Mouse (Mus musculus): ENCODE results near the gene Crtap. TPM values are rescaled to one million over a fixed set of nuclear protein-coding genes. Genes with fewer than 3 reads are reported as not detected.
A peak's percentile ranks its signal among the peaks of the same experiment; 100 is the strongest.
"Not testable (repeated sequence)": the region's sequence is repeated elsewhere in the genome, so short reads cannot be mapped to it uniquely, and the experiment has no call there.

Crtap gene
- total RNA-seq, 2 experiments from 2014 or later, result 32.3 to 32.5 TPM

DNA sequence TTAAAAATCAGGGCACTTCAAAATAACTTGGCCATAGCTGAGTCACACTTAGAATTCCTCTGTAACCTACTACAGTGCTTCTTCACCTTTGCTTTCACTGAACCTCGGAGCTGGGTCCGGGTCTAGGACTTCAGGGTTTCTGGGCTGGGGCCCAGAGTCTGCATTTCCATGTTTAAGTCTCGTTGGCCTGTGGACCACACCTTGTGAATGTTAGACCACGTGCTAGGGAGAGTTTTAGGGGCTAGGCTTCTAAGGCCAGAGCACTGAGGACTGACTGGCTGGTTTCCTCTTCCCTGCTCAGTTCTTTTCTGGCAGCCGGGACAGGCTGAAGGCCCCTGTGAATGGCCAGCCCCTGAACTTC is 10.1 kb upstream of the Crtap start:
- intact Hi-C loops (cut with DNase I), result no loop called here
- DNase-seq, result no peak

DNA sequence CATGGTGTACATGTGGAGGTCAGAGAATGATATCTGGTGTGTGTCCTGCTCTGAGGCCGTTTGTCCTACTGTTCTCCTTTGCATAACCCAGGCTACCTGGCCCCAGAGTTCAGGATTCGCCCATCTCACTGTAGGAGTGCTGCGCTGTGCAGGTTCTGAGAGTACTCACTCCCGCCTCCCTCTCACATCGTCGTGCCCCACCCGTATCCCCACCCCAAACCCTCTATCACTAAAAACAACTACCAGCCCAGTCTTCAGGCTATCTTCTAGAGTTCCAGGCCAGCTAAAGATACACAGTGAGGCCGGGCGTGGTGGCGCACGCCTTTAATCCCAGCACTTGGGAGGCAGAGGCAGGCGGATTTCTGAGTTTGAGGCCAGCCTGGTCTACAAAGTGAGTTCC is 9.2 kb upstream of the Crtap start:
- no peak for DNase-seq
- intact Hi-C loops (cut with DNase I), result loop anchor here (10.0 kb wide), 1 partner anchor 335 kb away; the partner anchor contains the start of gene Cmtm6

DNA sequence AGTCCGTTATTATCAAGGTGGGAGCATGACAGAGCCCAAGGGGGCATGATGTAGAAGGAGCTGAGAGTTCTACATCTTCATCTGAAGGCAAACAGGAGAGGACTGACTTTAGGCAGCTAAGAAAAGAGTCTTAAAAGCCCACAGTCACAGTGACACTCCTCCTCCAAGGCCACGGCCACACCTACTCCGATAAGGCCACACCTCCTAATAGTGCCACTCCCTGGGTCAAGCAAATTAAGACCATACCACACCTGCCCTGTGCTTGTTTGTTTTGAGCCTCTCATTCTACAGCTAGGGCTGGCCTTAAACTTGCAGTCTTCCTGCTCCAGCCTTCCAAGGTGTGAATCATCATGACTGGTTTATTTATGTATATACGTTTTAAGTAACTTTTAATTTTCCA is 4.8 kb upstream of the Crtap start:
- no peak for DNase-seq
- intact Hi-C loops (cut with DNase I), result loop anchor here (10.0 kb wide), 1 partner anchor 340 kb away; the partner anchor contains the start of gene Cmtm6

DNA sequence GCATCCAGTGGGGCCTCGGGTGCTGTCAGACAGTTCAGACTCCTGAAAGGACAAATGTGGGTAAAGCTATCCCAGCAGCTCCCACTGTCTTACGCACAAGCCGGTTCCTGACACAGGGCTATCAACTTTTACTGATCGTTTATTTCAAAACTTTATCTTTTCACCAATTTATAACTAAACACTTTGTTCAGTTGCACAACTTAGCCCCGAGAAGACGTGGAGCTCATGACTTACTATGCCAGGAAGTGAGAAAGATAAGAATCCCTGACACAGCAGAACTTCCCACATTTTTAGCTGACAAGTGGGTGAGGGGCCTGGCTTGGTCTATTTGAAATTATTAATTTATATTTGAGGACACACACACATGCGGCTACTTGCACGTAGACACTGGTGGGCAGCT is 4.2 kb upstream of the Crtap start:
- no peak for DNase-seq

DNA sequence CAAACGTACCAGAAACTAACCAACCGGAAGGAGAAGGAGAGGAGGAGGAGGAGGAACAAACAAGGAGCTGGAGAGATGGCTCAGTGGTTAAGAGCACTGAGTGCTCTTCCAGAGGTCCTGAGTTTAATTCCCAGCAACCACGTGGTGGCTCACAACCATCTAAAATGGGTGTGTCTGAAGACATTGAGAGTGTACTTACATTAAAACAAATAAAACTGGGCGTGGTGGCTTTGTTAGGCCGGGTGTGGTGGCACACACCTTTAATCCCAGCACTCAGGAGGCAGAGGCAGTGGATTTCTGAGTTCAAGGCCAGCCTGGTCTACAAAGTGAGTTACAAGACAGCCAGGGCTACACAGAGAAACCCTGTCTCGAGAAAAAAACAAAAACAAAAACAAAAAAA is 3.7 kb upstream of the Crtap start:
- intact Hi-C loops (cut with DNase I), result loop anchor here (10.0 kb wide), 1 partner anchor 341 kb away; the partner anchor contains the start of gene Cmtm6
- DNase-seq, result not testable (repeated sequence)

More for the DNA sequence above, 4.2 kb upstream of the Crtap start:
- intact Hi-C loops (cut with DNase I), result loop anchor here (10.0 kb wide), 1 partner anchor 340 kb away; the partner anchor contains the start of gene Cmtm6

DNA sequence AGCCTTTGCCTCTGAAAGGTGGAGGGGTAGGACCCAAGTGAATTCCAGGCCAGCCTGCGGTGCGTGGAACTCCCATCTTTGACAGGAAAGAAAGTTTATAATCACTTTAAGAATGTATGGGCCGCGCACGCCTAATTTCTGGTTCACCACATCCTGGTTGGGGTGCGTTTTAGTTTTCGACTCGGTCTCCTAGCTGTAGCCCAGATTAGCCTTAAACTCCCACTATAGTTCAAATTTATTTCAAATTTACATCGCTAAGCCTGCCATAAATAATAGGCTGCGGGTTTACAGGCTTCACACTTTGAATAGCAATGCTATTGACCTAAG is 237 bp upstream of the Crtap start:
- DNase-seq, result no peak
- intact Hi-C loops (cut with DNase I), result loop anchor here (10.0 kb wide), 1 partner anchor 344 kb away; the partner anchor contains the start of gene Cmtm6

DNA sequence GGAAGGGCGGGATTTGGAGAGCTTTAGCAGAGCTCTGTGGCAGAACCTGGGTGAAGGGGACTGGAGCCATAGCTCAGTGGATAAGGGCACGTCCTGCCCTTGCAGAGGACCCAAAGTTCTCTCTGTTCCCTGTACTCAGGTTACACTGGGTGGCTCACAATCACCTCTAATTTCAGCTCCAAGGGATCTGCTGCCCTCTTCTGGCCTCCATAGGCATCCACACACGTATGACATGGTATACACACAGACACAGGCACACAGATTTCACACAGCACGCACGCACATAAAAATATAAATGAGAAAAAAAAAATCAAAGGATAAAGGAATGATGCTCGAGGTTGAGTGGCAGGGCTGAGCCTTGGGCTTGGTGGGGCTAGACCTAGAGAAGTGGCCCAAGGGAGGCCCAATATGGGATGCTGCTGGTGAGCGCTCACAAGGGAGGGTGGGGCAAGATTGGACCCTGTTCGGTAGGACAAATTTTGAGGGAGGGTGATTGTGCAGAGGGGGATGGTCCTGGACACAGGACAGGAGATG is 1.0 kb downstream of the Crtap start:
- peak in 1 of 2 experiments; percentile 9 for DNase-seq
- intact Hi-C loops (cut with DNase I), result no loop called here

DNA sequence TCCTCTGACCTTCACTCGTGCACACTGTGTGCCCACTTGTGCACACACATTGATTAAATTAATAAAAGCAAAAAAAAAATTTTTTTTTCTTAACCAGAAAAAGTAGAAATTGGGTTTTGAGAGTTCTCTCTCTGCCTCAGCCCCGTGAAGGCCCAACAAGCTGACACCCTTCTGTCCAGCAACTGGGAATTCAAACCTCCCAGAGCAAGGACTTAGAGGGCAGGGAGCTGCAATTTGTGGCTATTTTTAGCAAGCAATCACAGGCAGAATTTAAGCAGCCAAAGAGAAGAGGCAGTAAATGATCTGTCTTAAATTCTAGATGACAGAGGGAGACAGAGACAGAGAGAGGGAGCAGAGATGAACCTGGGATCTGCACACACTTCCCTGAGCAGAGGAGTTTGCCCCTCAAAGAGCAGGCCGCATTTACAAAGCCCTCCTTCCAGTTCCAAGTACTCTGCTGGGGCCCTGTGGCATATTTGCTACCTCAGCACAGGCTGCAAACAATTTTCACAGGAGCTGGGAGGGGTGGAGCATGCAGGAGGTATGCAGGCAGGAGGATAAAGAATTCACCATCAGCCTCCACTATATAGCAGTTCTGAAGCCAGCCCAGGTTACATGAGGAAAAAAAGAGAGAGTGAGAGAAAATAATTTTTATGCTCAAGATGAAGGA is 1.6 kb downstream of the Crtap start:
- DNase-seq, result no peak
- intact Hi-C loops (cut with DNase I), result no loop called here

DNA sequence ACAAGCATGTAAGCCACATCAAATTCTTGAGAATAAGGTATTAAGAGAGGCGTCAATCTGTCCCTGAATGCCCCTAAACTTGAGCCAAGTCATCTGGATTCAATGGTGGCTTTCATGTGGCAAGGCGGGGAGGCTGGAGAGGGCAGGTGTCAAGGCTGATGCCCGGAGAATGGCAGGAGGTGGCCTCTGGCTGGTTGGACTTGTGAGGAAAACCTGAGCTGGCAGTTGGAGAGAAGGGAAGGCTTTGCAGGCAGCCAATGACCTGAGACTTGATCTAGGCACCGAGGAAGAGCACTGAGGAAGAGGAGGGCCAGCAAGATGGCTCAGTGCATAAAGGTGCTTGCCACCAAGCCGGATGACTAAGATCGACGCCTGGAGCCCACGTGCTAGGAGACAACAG is 2.2 kb downstream of the Crtap start:
- intact Hi-C loops (cut with DNase I), result no loop called here
- DNase-seq, result no peak

DNA sequence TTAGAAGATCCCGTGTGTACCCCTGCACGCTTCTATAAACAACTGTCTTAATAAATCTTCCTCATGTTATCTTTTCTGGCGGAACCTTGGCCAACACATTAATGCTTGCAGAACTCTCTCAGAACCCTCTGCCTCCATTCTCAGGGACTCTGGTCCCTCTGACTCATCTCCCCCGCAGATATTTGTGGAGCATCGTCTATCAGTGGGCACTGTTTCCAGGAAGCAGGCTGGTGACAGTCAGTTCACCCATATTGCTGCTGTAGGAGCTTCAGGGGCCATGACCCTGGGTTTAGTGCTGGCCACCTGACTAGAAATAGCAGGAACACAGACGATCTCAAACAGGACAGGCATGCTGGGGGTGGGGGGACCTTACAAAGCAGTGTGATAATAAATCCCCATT is 3.4 kb downstream of the Crtap start:
- DNase-seq, result no peak
- intact Hi-C loops (cut with DNase I), result no loop called here

DNA sequence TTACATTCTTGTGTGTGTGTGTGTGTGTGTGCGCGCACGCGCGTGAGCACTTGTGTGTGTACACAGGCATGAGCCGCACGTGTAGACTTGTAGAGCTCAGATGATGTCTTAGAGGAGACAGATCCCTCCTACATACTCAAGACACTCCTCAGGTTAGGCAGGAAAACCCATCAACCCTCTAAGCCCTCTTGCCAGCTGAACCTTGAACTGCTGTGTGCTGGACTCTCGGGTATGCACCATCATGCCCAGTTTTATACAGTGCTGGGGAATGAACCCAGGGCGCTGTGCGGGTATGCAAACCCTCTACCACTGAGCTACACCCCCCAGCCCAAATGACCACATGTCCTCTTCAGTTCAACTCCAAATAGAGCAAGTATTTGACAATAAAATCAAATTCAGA is 5.3 kb downstream of the Crtap start:
- DNase-seq, result no peak
- intact Hi-C loops (cut with DNase I), result no loop called here

DNA sequence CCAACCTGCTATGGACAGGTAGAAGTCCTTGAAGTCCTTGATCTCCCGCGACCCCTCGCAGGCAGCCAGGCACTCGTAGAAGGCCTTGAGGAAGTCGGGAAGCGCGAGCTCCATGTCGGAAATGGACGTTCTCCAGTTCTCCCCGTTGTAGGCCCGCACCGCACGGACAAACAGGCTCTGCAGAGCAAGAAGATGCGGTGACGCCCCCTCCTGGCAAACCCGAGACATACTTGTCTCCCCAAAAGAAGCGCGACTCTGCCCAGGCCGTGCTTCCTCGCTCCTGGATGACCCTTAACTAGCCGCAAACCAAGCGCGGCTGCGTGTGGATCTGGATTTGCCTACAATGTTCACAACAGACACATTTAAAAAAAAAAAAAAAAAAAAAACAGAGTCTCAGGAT is 5.8 kb downstream of the Crtap start:
- intact Hi-C loops (cut with DNase I), result no loop called here
- DNase-seq, result no peak

DNA sequence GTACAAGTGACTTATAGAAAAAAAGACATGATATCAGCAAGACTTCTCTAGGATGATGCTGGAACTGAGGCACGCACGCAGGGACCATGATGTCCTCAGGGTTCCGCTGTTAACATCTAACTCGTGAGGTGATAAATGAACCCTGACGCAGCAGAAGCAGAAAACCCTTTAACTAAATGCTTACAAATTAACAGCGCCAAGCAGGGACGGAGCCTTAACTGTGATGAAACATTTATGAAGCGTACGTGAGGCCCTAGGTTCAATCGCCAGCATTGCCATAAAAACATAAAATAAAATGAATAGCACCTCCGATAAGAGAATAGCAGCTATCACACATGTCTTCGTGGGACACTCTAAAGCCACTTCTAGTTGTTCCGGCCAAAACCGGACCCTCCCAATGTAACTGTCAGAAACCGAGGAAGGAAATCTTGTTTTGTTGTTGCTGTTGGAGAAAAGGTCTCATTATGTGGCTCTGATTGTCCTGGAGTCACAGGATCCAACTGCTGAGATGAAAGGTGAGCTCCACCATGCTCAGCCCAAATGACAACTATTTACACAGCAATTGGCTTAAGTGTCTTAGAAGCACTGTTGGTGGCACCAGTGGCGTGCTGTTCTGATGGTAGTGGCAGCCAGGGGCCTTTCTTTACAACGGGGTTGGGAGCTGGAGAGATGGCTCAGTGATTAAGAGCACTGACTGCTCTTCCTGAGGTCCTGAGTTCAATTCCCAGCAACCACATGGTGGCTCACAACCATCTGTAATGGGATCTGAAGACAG is 7.4 kb downstream of the Crtap start:
- no peak for DNase-seq
- intact Hi-C loops (cut with DNase I), result no loop called here

DNA sequence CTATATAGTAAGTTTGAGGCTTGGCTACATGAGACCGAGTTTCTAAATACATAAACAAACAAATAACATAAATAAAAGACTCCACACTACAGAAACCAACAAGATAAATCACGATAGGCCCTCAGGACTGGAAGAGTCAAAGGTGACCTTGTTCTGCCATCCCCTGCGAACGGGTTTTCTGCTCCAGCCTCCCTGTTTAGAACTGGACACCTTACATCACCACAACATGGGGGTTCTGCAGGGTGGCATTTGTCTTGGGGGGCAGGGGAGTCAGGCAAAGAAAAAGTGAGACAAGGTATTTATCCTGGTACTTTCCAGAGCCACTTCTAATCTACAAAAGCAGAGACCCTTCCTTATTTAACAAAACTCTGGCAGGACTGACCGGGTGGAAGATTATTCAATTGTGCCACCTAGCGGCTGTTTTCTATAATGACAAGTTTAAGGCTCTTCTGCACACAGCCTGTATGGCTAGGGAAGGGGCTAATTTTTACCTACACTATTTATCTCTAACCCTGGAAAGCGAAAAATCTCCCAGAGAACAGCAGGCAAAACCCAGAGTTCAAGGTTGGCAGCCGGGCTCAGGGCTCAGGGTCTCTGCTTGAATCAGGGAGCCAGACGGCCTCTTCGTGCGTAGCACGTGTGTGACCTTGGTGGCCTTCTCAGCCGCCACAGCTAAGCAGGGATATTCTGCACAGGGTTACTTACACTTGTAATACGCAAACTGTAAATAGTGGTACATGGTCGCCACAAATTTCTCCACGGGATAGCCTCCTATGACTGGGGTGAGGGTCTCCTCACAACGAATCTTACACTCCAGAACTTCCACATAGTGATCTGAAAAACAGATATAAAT is 9.4 kb downstream of the Crtap start:
- intact Hi-C loops (cut with DNase I), result loop anchor here (2.0 kb wide), 1 partner anchor 62 kb away; no protein-coding TSS in a partner anchor
- peak; percentile 24 to 53 for DNase-seq

DNA sequence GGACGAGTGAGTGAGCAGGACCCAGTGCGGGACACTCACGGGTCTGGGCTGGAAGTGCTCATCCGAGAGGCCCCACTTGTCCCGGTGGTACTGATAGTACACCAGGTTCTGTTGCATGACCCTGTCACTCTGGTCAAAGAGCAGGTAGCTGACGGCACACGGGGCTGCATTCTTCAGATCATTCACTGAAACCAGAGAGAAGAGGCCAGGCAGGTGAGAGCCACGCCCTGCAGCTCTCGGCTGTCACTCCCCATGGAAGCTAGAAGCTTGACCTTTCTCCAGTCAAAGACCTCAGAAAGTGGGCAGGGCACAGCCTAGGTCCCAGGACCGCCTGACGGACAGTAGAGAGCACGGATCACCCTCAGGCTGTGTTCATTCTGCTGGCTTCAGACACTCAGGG is 10.6 kb downstream of the Crtap start:
- intact Hi-C loops (cut with DNase I), result loop anchor here (2.0 kb wide), 1 partner anchor 61 kb away; no protein-coding TSS in a partner anchor

DNA sequence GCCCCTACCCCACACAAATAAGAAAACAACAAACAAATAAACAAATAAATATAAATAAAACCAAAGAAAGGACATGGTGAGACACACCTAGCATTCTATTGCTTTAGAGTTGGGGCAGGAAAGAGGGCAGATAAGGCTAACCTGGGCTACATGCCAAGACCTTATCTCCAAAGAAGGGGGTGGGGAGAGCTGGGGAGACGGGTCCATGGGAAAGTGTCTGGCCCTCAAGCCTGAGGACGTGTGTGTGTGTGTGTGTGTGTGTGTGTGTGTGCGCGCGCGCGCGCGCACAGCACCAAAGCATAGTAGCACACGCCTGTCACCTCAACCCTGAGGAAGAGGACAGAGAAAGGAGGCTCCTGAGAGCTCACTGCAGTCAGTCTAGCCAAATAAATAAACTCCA is 13.3 kb downstream of the Crtap start:
- no peak for DNase-seq
- intact Hi-C loops (cut with DNase I), result no loop called here

More for the DNA sequence above, 10.6 kb downstream of the Crtap start:
- no peak for DNase-seq

DNA sequence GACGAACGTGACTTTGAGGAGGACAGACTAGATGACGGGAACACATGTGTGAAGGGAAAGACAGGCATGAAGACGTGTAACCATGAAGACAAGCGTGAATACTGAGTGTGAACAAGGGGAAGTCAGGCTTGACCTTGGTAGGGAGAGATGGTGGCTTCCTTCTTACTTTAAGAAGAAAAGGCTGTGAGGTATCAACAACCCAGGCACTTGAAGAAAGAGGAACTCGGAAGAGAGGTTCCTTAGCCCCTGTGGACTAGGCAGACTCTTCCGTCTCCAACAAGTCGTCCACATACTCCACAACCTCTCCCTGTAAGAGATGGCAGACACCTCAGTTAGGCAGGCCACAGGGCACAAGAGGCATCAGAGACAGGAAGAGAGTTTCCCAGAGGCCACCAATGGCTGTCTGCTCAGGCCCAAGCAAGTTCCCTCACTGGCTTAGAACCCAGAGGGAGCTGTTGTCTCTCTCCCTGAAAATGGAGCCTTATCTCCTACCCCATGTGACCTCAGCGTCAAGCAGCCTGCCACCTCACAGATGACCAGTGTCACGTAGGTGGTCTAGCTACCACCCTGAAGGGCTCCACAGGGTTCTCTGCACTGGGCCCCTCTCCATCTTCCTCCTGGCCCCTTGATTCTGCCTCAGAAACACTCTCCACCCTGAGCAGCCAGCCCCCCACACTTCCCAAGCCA is 15.1 kb downstream of the Crtap start:
- no peak for DNase-seq
- intact Hi-C loops (cut with DNase I), result no loop called here

DNA sequence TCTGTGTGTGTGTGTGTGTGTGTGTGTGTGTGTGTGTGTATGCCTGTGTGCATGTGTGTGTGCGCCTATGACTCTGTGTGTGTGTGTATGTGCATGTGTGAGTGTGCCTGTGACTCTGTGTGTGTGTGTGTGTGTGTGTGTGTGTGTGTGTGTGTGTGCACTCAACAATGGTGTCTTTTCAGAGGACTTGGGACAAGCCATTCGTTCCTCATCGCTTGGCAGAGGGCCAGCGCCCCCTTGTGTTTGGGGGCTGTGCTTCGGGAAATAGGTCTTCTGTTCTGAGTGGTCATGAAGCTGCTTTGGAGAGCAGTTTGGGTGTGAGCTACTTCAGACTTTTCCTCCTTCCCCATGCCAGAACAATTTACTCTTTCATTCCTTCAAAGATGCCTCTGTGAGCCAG is 18.8 kb downstream of the Crtap start:
- intact Hi-C loops (cut with DNase I); DNase-seq: not testable (repeated sequence)

DNA sequence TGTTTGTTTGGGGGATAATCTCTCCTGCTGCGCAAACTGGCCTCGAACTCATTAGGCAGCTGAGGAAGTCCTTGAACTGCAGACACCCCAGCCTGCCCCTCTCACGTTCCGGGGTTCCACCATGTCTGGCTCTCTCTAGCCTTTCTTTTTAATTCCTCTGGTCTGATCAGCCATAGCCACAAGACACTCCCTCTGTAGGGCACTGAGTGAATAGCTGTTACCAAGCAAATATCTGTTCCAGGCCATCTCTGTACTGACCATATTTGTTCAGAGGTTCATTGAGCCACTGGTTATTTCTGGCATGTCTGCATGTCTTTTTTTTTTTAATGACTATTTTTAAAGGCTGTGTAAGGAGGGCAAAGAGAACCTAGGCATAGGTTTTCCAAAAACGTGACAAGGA is 21.1 kb downstream of the Crtap start:
- DNase-seq; intact Hi-C loops (cut with DNase I): not testable (repeated sequence)

DNA sequence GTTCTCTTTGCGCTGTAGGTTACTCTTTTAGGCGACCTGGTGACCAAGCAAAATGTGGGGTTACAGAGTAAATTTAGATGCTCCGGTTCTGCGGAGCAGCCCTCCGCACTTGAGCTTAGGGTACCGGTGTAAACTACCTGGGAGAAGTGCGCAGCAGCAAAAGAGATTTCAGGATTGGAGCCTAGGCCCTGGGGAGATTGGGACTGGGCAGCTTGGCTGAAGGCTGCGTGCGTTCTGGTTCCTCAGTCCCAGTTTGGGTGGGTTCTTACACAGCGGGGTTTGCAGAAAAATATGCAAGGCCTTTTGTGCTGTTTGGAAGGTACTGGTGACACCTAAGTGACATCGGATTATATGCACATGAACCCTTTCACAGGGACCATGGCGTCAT is 22.0 kb downstream of the Crtap start:
- intact Hi-C loops (cut with DNase I), result no loop called here
- DNase-seq, result no peak

Measured in heart, postnatal 36 days (tissue).